ENCODE assay signal across 18 mouse cellular contexts in genomic region chr14:118496767-118497166, GRCm38 (mm10).
"Had no signal": no experiment of that assay in that cellular context is flagged by ENCODE, and none has a peak within 500 bp of the region (broad histone marks: within the 10 kb centered on the region; RNA-seq: fewer than 3 reads in every experiment).

No protein-coding gene starts in this region.

- H3K36me3 ChIP-seq: midbrain, embryonic 13.5 days; neural tube, embryonic 13.5 days; neural tube, embryonic 15.5 days had no signal

- H3K9me3 ChIP-seq: midbrain, embryonic 13.5 days; neural tube, embryonic 13.5 days; neural tube, embryonic 15.5 days had no signal

- H3K4me1 ChIP-seq: neural tube, embryonic 15.5 days had no signal

- ATAC-seq: midbrain, embryonic 13.5 days; midbrain, embryonic 16.5 days had no signal

- H3K4me2 ChIP-seq: lung, embryonic 14.5 days; midbrain, embryonic 13.5 days; neural tube, embryonic 13.5 days; neural tube, embryonic 15.5 days had no signal

- H3K9ac ChIP-seq: liver, embryonic 14.5 days; lung, embryonic 14.5 days; midbrain, embryonic 13.5 days; neural tube, embryonic 13.5 days; neural tube, embryonic 15.5 days had no signal

- H3K27ac ChIP-seq: liver, embryonic 14.5 days; midbrain, embryonic 10.5 days; midbrain, embryonic 13.5 days; neural tube, embryonic 13.5 days had no signal

- DNase-seq: lung, adult 18-20 months; lung, embryonic 14.5 days; lung, postnatal 10 days; lung, postnatal 4 days; right cerebral cortex, adult 18-20 months; right cerebral cortex, postnatal 25 days; right cerebral cortex, postnatal 4 days; spleen, adult 18-20 months; thymus, adult 18-20 months; thymus, postnatal 14 days; thymus, postnatal 36 days had no signal

- H3K4me3 ChIP-seq: midbrain, embryonic 10.5 days; midbrain, embryonic 13.5 days; myocyte; neural tube, embryonic 13.5 days; neural tube, embryonic 15.5 days had no signal

- H3K27me3 ChIP-seq: midbrain, embryonic 13.5 days; neural tube, embryonic 13.5 days; neural tube, embryonic 15.5 days had no signal
